Mouse (Mus musculus) hindbrain, embryonic 15.5 days (tissue): ENCODE measurements around the gene Rasgrp1. TPM values are rescaled to one million over a fixed set of nuclear protein-coding genes. Genes with fewer than 3 reads are reported as not detected.

Source experiments
- polyA plus RNA-seq: library from polyadenylated mRNA; unstranded; fragments of >200 nt; fragmentation: Nextera tagmentation; extraction: Ambion mirVana; gene quantifications from 2 replicates; pipeline ENCODE4 v1.2.1, GENCODE M21; 2015

The Rasgrp1 gene
- polyA plus RNA-seq, 1 experiment from 2014 or later, result 1.9 TPM

Other genes starting within 250 kb of the Rasgrp1 start
- gene Spred1, start 221.6 kb downstream of the Rasgrp1 start, polyA plus RNA-seq, result 12.6 and 14.7 TPM in 2 replicates
- 11.1 and 15.2 TPM in 2 replicates for gene Fam98b, start 93.3 kb downstream of the Rasgrp1 start, polyA plus RNA-seq